Mouse (Mus musculus) liver, postnatal 0 days (tissue): ENCODE data around the gene Cdc14a.

Source experiments
- CTCF ChIP-seq: sonication (generic); IDR thresholded peaks from 2 replicates; pipeline ENCODE4 v1.5.1; 2016; ENCODE audit warnings: antibody characterized with exemption, low read depth
- EP300 ChIP-seq: IDR thresholded peaks from 2 replicates; pipeline ENCODE4 v1.6.1; 2016; ENCODE audit warnings: antibody characterized with exemption, low read depth, mild to moderate bottlenecking

GRCm38 (mm10) chr3:116436811-116437601 lies 13.2 kb upstream of the Cdc14a start:
- TF ChIP-seq CTCF (no peak), EP300 (no peak)
